12 mouse cellular contexts compared by ENCODE assay signal in the genomic region with DNA sequence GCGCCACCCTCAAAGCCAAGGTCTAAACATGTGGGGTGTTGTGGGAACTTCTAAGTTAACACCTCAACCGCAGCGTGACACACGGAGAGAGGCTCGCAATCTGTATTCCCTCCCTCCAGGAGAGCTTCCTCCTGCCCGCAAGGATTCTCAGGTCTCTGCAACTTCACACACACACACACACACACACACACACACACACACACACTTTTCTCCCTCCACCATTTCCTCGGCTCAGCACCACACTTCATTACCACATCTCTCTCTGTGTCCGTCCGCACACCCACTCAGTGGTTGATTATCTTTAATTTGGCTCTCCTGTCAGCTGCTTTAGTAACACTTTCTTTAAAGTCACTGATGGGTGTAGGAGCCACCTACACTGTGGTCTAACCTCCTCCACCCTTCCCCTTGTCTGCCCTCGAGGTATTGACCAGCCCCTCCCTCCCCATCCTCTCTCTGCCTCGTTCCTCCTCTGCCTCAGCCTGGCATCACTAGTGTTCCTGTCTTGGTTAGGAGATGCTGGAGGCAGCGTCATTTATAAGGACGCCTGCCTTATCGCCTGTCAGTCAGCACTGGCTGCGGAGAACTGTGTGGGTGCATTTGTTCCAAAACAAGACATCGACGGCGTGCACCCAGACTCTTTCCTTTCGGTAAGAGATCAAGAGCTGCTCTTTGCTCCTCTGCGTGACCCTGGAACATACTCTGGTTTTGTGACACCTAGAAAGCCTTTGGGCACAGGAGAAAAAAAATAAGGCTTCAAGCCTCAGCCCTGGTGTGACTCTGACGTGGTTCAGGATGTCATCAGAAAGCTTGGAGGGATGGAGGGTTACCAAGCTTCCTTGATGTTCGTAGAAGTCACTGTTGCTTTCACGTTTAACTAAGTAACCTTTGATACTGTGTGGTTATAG. TPM values are rescaled to one million over a fixed set of nuclear protein-coding genes. Genes with fewer than 3 reads are reported as not detected.
DNase-seq lines count a peak whose midpoint lies in the region; TF ChIP-seq lines count a peak whose summit lies in the region.
"Had no signal": no experiment of that assay in that cellular context is flagged by ENCODE, and none has a peak within 500 bp of the region (broad histone marks: within the 10 kb centered on the region; RNA-seq: fewer than 3 reads in every experiment).

No protein-coding gene starts in this region.

- no peak for DNase-seq in heart, adult 2 months
- DNase-seq in heart, postnatal 10 days = no peak
- DNase-seq in spleen, adult 12 weeks (ENCODE audit: low spot score) = peak; percentile 40
- no peak for DNase-seq in spleen, postnatal 10 days (ENCODE audit: low spot score in 2 of 2)
- no peak for DNase-seq in testis, postnatal 10 days (ENCODE audit: low spot score)
- no peak for DNase-seq in layer of hippocampus, adult 11-12 months (ENCODE audit: low spot score)
- DNase-seq in adrenal gland, adult 8-10 months = no peak
- DNase-seq: kidney, postnatal 10 days; lung, postnatal 10 days had no signal

- H3K36me3 ChIP-seq in heart, adult 2 months (ENCODE audit: control insufficient read depth, insufficient read depth, low read length) = no peaks in the 10 kb centered on the region
- H3K36me3 ChIP-seq in megakaryocyte, embryonic 14.5 days (replicated peaks; ENCODE audit: low read length) = no peaks in the 10 kb centered on the region
- H3K36me3 ChIP-seq: forebrain, embryonic 10.5 days; limb, embryonic 10.5 days had no signal

- no peak overlapping the region for H3K4me3 ChIP-seq in heart, adult 2 months
- H3K4me3 ChIP-seq in megakaryocyte, embryonic 14.5 days (replicated peaks) = peak overlapping the region; percentile 35
- H3K4me3 ChIP-seq: forebrain, embryonic 10.5 days; limb, embryonic 10.5 days had no signal

- intact Hi-C loops in heart, adult 2 months (cut with DNase I) = loop anchor here (2.0 kb wide), 1 partner anchor 13 kb away; the partner anchor contains the start of gene Ifngr2
- intact Hi-C loops in heart, postnatal 10 days (cut with DNase I) = no loop called here

- peak overlapping the region; percentile 3; the same call in 1 of the 2 replicates for H3K9ac ChIP-seq in heart, adult 2 months (ENCODE audit: low read depth, low read length)

- 36% methylated on average over 23 of the region's 23 CpGs for WGBS in heart, adult 2 months

- no peaks in the 10 kb centered on the region for H3K27me3 ChIP-seq in heart, adult 2 months (ENCODE audit: control insufficient read depth, insufficient read depth, low read length)
- H3K27me3 ChIP-seq in megakaryocyte, embryonic 14.5 days (replicated peaks) = peaks cover 72% of the 10 kb centered on the region

- H3K9me3 ChIP-seq in megakaryocyte, embryonic 14.5 days = no peaks in the 10 kb centered on the region
- H3K9me3 ChIP-seq: forebrain, embryonic 10.5 days; limb, embryonic 10.5 days had no signal

- no peaks in the 10 kb centered on the region for H3K79me2 ChIP-seq in heart, adult 2 months (replicated peaks; ENCODE audit: control insufficient read depth, insufficient read depth, low read length)

- H3K27ac ChIP-seq in heart, adult 2 months = no peak overlapping the region
- H3K27ac ChIP-seq: forebrain, embryonic 10.5 days; limb, embryonic 10.5 days had no signal

- peaks cover 12% of the 10 kb centered on the region for H3K4me1 ChIP-seq in heart, adult 2 months (ENCODE audit: control insufficient read depth, insufficient read depth, low read length)
- peaks cover 47% of the 10 kb centered on the region for H3K4me1 ChIP-seq in megakaryocyte, embryonic 14.5 days

- TF ChIP-seq CTCF in heart, adult 2 months (IDR thresholded peaks at IDR 0.05) = no peak

- TF ChIP-seq POLR2A in heart, adult 2 months (IDR thresholded peaks at IDR 0.05; ENCODE audit: insufficient read depth, low read depth, low read length) = no peak

- TF ChIP-seq EP300 in heart, adult 2 months (IDR thresholded peaks at IDR 0.05; ENCODE audit: insufficient read depth, low read depth, low read length) = no peak

RNA-seq across cellular contexts. Expression of gene Ifngr2, which starts 13.5 kb away (rescaled TPM):
- 100 to 1,000 TPM; 120 TPM for total RNA-seq in heart, adult 2 months (2021)
- 100 and 140 TPM in 2 replicates for polyA plus RNA-seq in heart, adult 2 months (2012; rRNA removed)
- total RNA-seq in heart, postnatal 10 days (2021) = 100 to 1,000 TPM; 116 to 132 TPM
- polyA plus RNA-seq in megakaryocyte, embryonic 14.5 days (2012; ENCODE audit: insufficient read depth, low replicate concordance) = 12.5 and 13.8 TPM in 2 replicates
- total RNA-seq in adrenal gland, adult 8-10 months (2022) = 10 to 100 TPM; 21.8 to 35.9 (median 29.7) TPM

RNA-seq across cellular contexts. Expression of gene Ifnar1, which starts 48.3 kb away (rescaled TPM):
- total RNA-seq in heart, adult 2 months (2021) = 10 to 100 TPM; 23.6 to 24.0 TPM
- 12.5 and 20.2 TPM in 2 replicates for polyA plus RNA-seq in heart, adult 2 months (2012; rRNA removed)
- 10 to 100 TPM; 46.6 to 58.9 TPM for total RNA-seq in heart, postnatal 10 days (2021)
- 3.8 TPM in 2 replicates for polyA plus RNA-seq in megakaryocyte, embryonic 14.5 days (2012; ENCODE audit: insufficient read depth, low replicate concordance)
- 10 to 100 TPM; 53.4 to 86.0 (median 68.6) TPM for total RNA-seq in adrenal gland, adult 8-10 months (2022)
